In genomic region chr2:30618487-30619248, GRCm38 (mm10) we compare ENCODE assay signal across 9 mouse cellular contexts. TPM values are rescaled to one million over a fixed set of nuclear protein-coding genes. Genes with fewer than 3 reads are reported as not detected.
DNase-seq lines count a peak whose midpoint lies in the region; ATAC-seq and TF ChIP-seq lines count a peak whose summit lies in the region.
"Had no signal": no experiment of that assay in that cellular context is flagged by ENCODE, and none has a peak within 500 bp of the region (broad histone marks: within the 10 kb centered on the region; RNA-seq: fewer than 3 reads in every experiment).

No protein-coding gene starts in this region.

- H3K4me1 ChIP-seq in neural tube, embryonic 13.5 days (replicated peaks): peaks cover 33% of the 10 kb centered on the region
- peaks cover 24% of the 10 kb centered on the region for H3K4me1 ChIP-seq in neural tube, embryonic 15.5 days
- H3K4me1 ChIP-seq in intestine, embryonic 14.5 days (replicated peaks; ENCODE audit: control insufficient read depth, insufficient read depth, low read length): peaks cover 21% of the 10 kb centered on the region
- H3K4me1 ChIP-seq in stomach, embryonic 15.5 days: peaks cover 31% of the 10 kb centered on the region

- peak overlapping the region; percentile 10; the same call in 1 of the 2 replicates for H3K27ac ChIP-seq in neural tube, embryonic 13.5 days (replicated peaks)
- H3K27ac ChIP-seq in neural tube, embryonic 15.5 days (replicated peaks): no peak overlapping the region
- peak overlapping the region; percentile 78 for H3K27ac ChIP-seq in intestine, embryonic 14.5 days (ENCODE audit: low read depth)
- H3K27ac ChIP-seq in stomach, embryonic 15.5 days: peak overlapping the region; percentile 89
- H3K27ac ChIP-seq in layer of hippocampus, adult 2 months: no peak overlapping the region; the same call in 1 of the 2 replicates

- no peak for ATAC-seq in neural tube, embryonic 13.5 days (ENCODE audit: low read depth)
- no peak for ATAC-seq in neural tube, embryonic 15.5 days (ENCODE audit: low FRiP score)
- peak; percentile 74 for ATAC-seq in intestine, embryonic 14.5 days (replicated peaks; ENCODE audit: low FRiP score, low TSS enrichment, low read depth)
- peak; percentile 88 for ATAC-seq in stomach, embryonic 15.5 days (ENCODE audit: insufficient read depth, low FRiP score, low read depth)

- WGBS in neural tube, embryonic 13.5 days: 50% methylated on average over 6 of the region's 6 CpGs
- 41% methylated on average over 6 of the region's 6 CpGs for WGBS in neural tube, embryonic 15.5 days
- WGBS in intestine, embryonic 14.5 days: 52% methylated on average over 6 of the region's 6 CpGs
- WGBS in stomach, embryonic 15.5 days: 51% methylated on average over 6 of the region's 6 CpGs

- DNase-seq in intestine, embryonic 14.5 days (ENCODE audit: low spot score): peak; percentile 72
- DNase-seq in liver (peak; percentile 31), adipocyte (ENCODE audit: low spot score) (no peak)
- DNase-seq in layer of hippocampus, adult 2 months (ENCODE audit: low spot score in 2 of 2): no peak
- DNase-seq in left cerebral cortex, adult 18-20 months (ENCODE audit: low spot score in 2 of 2): no peak
- DNase-seq: cerebellum, adult 9-10 months had no signal

- no peak for TF ChIP-seq CTCF in layer of hippocampus, adult 2 months (conservative IDR thresholded peaks at IDR 0.05)

- H3K4me3 ChIP-seq in neural tube, embryonic 13.5 days: no peak overlapping the region
- H3K4me3 ChIP-seq in neural tube, embryonic 15.5 days (replicated peaks): no peak overlapping the region
- no peak overlapping the region for H3K4me3 ChIP-seq in intestine, embryonic 14.5 days (ENCODE audit: low read depth, low read length)
- no peak overlapping the region for H3K4me3 ChIP-seq in stomach, embryonic 15.5 days (replicated peaks)
- H3K4me3 ChIP-seq in layer of hippocampus, adult 2 months: no peak overlapping the region

- H3K4me2 ChIP-seq in neural tube, embryonic 13.5 days: no peak overlapping the region
- no peak overlapping the region for H3K4me2 ChIP-seq in neural tube, embryonic 15.5 days
- 0 out of 2 replicates have a peak overlapping the region, but pooled peaks have one; percentile 12 for H3K4me2 ChIP-seq in intestine, embryonic 14.5 days (ENCODE audit: low read length)
- H3K4me2 ChIP-seq in stomach, embryonic 15.5 days: peak overlapping the region; percentile 30; the same call in 1 of the 2 replicates

- no peak overlapping the region for H3K9ac ChIP-seq in neural tube, embryonic 13.5 days
- H3K9ac ChIP-seq in neural tube, embryonic 15.5 days (replicated peaks): no peak overlapping the region
- H3K9ac ChIP-seq in intestine, embryonic 14.5 days (ENCODE audit: low read length): no peak overlapping the region; the same call in 1 of the 2 replicates
- no peak overlapping the region for H3K9ac ChIP-seq in stomach, embryonic 15.5 days

- no peaks in the 10 kb centered on the region for H3K27me3 ChIP-seq in neural tube, embryonic 13.5 days
- no peaks in the 10 kb centered on the region for H3K27me3 ChIP-seq in neural tube, embryonic 15.5 days (replicated peaks)
- no peaks in the 10 kb centered on the region for H3K27me3 ChIP-seq in intestine, embryonic 14.5 days (replicated peaks; ENCODE audit: control insufficient read depth, insufficient read depth, low read length)
- no peaks in the 10 kb centered on the region for H3K27me3 ChIP-seq in stomach, embryonic 15.5 days (replicated peaks)

- H3K9me3 ChIP-seq in neural tube, embryonic 13.5 days: no peaks in the 10 kb centered on the region
- no peaks in the 10 kb centered on the region for H3K9me3 ChIP-seq in neural tube, embryonic 15.5 days (replicated peaks)
- H3K9me3 ChIP-seq in intestine, embryonic 14.5 days (ENCODE audit: control insufficient read depth, low read length): no peaks in the 10 kb centered on the region
- H3K9me3 ChIP-seq in stomach, embryonic 15.5 days: no peaks in the 10 kb centered on the region

- no peaks in the 10 kb centered on the region for H3K36me3 ChIP-seq in neural tube, embryonic 13.5 days
- no peaks in the 10 kb centered on the region for H3K36me3 ChIP-seq in neural tube, embryonic 15.5 days
- no peaks in the 10 kb centered on the region for H3K36me3 ChIP-seq in intestine, embryonic 14.5 days (ENCODE audit: control insufficient read depth, insufficient read depth, low read length)
- H3K36me3 ChIP-seq in stomach, embryonic 15.5 days: no peaks in the 10 kb centered on the region

RNA-seq across cellular contexts. Expression of gene Cstad, which starts 23.8 kb away (rescaled TPM):
- polyA plus RNA-seq in neural tube, embryonic 13.5 days (2015; fragmentation: Nextera tagmentation; extraction: Ambion mirVana): 0.39 and 0.98 TPM in 2 replicates
- 0.31 and 0.83 TPM in 2 replicates for polyA plus RNA-seq in neural tube, embryonic 15.5 days (2015; fragmentation: Nextera tagmentation; extraction: Ambion mirVana)
- 0.99 and 1.1 TPM in 2 replicates for polyA plus RNA-seq in intestine, embryonic 14.5 days (2014; fragmentation: Nextera tagmentation; extraction: Ambion mirVana)
- 0.71 and 0.72 TPM in 2 replicates for polyA plus RNA-seq in stomach, embryonic 15.5 days (2015; fragmentation: Nextera tagmentation; extraction: Ambion mirVana)
- 10 to 100 TPM in 1 of 2 experiments, 1 to 10 TPM in 1; 7.8 to 11.3 TPM for total RNA-seq in layer of hippocampus, adult 2 months (2021)
- 1 to 10 TPM; 3.1 to 4.0 TPM for total RNA-seq in left cerebral cortex, adult 18-20 months (2021)

Comparison
In these comparisons a context has a peak if more than half of its experiments do, and no peak if none do; other contexts are left out.
1. H3K27ac ChIP-seq: peak in neural tube, embryonic 13.5 days (single experiment), intestine, embryonic 14.5 days (single experiment) and stomach, embryonic 15.5 days (single experiment); none in neural tube, embryonic 15.5 days (single experiment) and layer of hippocampus, adult 2 months (single experiment).
2. ATAC-seq: peak in intestine, embryonic 14.5 days (single experiment) and stomach, embryonic 15.5 days (single experiment); none in neural tube, embryonic 13.5 days (single experiment) and neural tube, embryonic 15.5 days (single experiment).
3. H3K4me2 ChIP-seq: peak in intestine, embryonic 14.5 days (single experiment) and stomach, embryonic 15.5 days (single experiment); none in neural tube, embryonic 13.5 days (single experiment) and neural tube, embryonic 15.5 days (single experiment).
4. DNase-seq: peak in intestine, embryonic 14.5 days (single experiment) and liver (single experiment); none in layer of hippocampus, adult 2 months (0 of 2), left cerebral cortex, adult 18-20 months (0 of 2) and adipocyte (single experiment).